Mouse (Mus musculus) limb, embryonic 12.5 days (tissue): ENCODE measurements around the gene R3hdm4. TPM values are rescaled to one million over a fixed set of nuclear protein-coding genes. Genes with fewer than 3 reads are reported as not detected.

Source experiments
- ATAC-seq: fragments of 200-750 bp; cut with Nextera tagmentation; 2 replicates; pipeline ENCODE4 v1.8.0; 2017; ENCODE audit warnings: low read depth, moderate TSS enrichment; ENCODE audit not compliant: insufficient number of reproducible peaks, insufficient read depth, low FRiP score, low TSS enrichment
- H3K27ac ChIP-seq: fragments of 300-500 bp; sonication (generic); 2 replicates; pipeline ENCODE4 v1.5.1; 2016; ENCODE audit warnings: mild to moderate bottlenecking, moderate library complexity
- H3K27me3 ChIP-seq: fragments of 300-500 bp; sonication (generic); 2 replicates; pipeline ENCODE4 v1.6.1; 2016; ENCODE audit warnings: mild to moderate bottlenecking, moderate library complexity
- H3K36me3 ChIP-seq: fragments of 300-500 bp; sonication (generic); 2 replicates; pipeline ENCODE4 v1.6.1; 2016; ENCODE audit warnings: mild to moderate bottlenecking, moderate library complexity
- H3K4me1 ChIP-seq: fragments of 300-500 bp; sonication (generic); replicated peaks from 2 replicates; pipeline ENCODE4 v1.6.1; 2016
- H3K4me2 ChIP-seq: fragments of 300-500 bp; sonication (generic); 2 replicates; pipeline ENCODE4 v1.6.1; 2016; ENCODE audit warnings: mild to moderate bottlenecking, moderate library complexity
- H3K4me3 ChIP-seq: fragments of 300-500 bp; sonication (generic); replicated peaks from 2 replicates; pipeline ENCODE4 v1.5.1; 2016; ENCODE audit warnings: mild to moderate bottlenecking
- H3K9ac ChIP-seq: fragments of 300-500 bp; sonication (generic); replicated peaks from 2 replicates; pipeline ENCODE4 v1.6.1; 2016; ENCODE audit warnings: mild to moderate bottlenecking, moderate library complexity
- H3K9me3 ChIP-seq: fragments of 300-500 bp; sonication (generic); 2 replicates; pipeline ENCODE4 v1.6.1; 2016; ENCODE audit warnings: mild to moderate bottlenecking, moderate library complexity
- WGBS: fragments of 180-500 bp; shearing (Covaris S2); methylation state at CpG from one replicate; pipeline ENCODE4 v1.1.7; 2016; 5-methylcytosine and 5-hydroxymethylcytosine counted together
- polyA plus RNA-seq: library from polyadenylated mRNA; unstranded; fragments of >200 nt; fragmentation: Nextera tagmentation; extraction: Ambion mirVana; gene quantifications from 2 replicates; pipeline ENCODE4 v1.2.1, GENCODE M21; 2016

Gene R3hdm4
- polyA plus RNA-seq, 1 experiment from 2014 or later = 149 TPM

- Histone ChIP-seq H3K4me1 (peaks cover 40% of the 10 kb centered on the region), H3K4me3 (no peak overlapping the region), H3K27ac (no peak overlapping the region), H3K9me3 (no peaks in the 10 kb centered on the region), H3K9ac (no peak overlapping the region), H3K4me2 (no peak overlapping the region), H3K36me3 (no peaks in the 10 kb centered on the region), H3K27me3 (peaks cover 39% of the 10 kb centered on the region)
- WGBS = 36% methylated on average over 3 of the region's 3 CpGs
- no peak for ATAC-seq
These were observed 41.5 kb downstream of the R3hdm4 start for GRCm38 (mm10) chr10:79879527-79879926.

- Histone ChIP-seq H3K4me1 (peaks cover 40% of the 10 kb centered on the region), H3K9ac (no peak overlapping the region), H3K27ac (no peak overlapping the region), H3K4me3 (no peak overlapping the region), H3K4me2 (no peak overlapping the region), H3K27me3 (peaks cover 24% of the 10 kb centered on the region), H3K36me3 (no peaks in the 10 kb centered on the region), H3K9me3 (no peaks in the 10 kb centered on the region)
- WGBS = 59% methylated on average over 12 of the region's 12 CpGs
- ATAC-seq = no peak
These were observed 43.3 kb downstream of the R3hdm4 start for GRCm38 (mm10) chr10:79877757-79878156.

GRCm38 (mm10) chr10:79877174-79877573, 43.8 kb downstream of the R3hdm4 start:
- H3K4me3 ChIP-seq = no peak overlapping the region
- WGBS = 47% methylated on average over 1 of the region's 1 CpGs
- no peak overlapping the region for H3K27ac ChIP-seq
- H3K4me2 ChIP-seq = no peak overlapping the region
- H3K9ac ChIP-seq = no peak overlapping the region
- H3K9me3 ChIP-seq = no peaks in the 10 kb centered on the region
- H3K27me3 ChIP-seq = peaks cover 18% of the 10 kb centered on the region
- H3K4me1 ChIP-seq = peaks cover 40% of the 10 kb centered on the region
- H3K36me3 ChIP-seq = no peaks in the 10 kb centered on the region; the same call in 1 of the 2 replicates
- ATAC-seq = no peak

GRCm38 (mm10) chr10:79874290-79874862, 46.6 kb downstream of the R3hdm4 start, which contains the start of the genes Prtn3 and Plppr3:
Gene Prtn3 (plus strand): TSS chr10:79874476.
Gene Plppr3 (minus strand): TSS chr10:79874634.
- Histone ChIP-seq H3K9ac (peak within 1 kb of the TSS; percentile 94), H3K4me2 (peak within 1 kb of the TSS; percentile 67), H3K9me3 (no peaks in the 10 kb centered on the region), H3K27ac (peak within 1 kb of the TSS; percentile 90), H3K36me3 (peaks cover 25% of the 10 kb centered on the region), H3K27me3 (no peaks in the 10 kb centered on the region), H3K4me1 (peaks cover 25% of the 10 kb centered on the region), H3K4me3 (peak within 1 kb of the TSS; percentile 74)
- peak; percentile 82 for ATAC-seq
- under 1% methylated on average over 47 of the region's 57 CpGs for WGBS

GRCm38 (mm10) chr10:79873715-79874289, 47.2 kb downstream of the R3hdm4 start:
- H3K27me3 ChIP-seq = no peaks in the 10 kb centered on the region
- peaks cover 30% of the 10 kb centered on the region for H3K36me3 ChIP-seq
- no peak for ATAC-seq
- H3K4me3 ChIP-seq = peak overlapping the region; percentile 74
- H3K9ac ChIP-seq = peak overlapping the region; percentile 94
- H3K4me1 ChIP-seq = peaks cover 25% of the 10 kb centered on the region
- H3K27ac ChIP-seq = peak overlapping the region; percentile 90
- H3K9me3 ChIP-seq = no peaks in the 10 kb centered on the region
- 2% methylated on average over 26 of the region's 26 CpGs for WGBS
- peak overlapping the region; percentile 67 for H3K4me2 ChIP-seq

DNA sequence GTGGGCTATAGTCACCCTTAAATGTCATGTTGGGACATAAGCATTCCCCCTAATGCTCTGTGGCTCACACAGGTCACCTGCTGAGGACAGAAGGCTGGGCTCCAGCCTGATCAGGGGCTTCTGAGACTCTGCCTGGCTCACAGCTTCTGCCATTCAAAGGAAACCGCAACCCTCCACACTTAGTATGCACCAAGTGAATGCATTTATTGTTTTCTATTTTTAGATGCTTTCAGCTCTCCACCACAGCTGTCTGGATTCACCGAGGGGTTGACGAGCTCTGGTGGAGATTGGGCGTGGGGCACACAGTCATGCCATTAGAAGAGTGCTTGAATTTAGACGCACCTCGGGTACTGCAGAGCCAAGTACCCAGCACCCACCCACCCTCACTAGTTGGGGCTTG, 47.7 kb downstream of the R3hdm4 start:
- H3K27me3 ChIP-seq = no peaks in the 10 kb centered on the region
- peak overlapping the region; percentile 94 for H3K9ac ChIP-seq
- WGBS = 11% methylated on average over 6 of the region's 6 CpGs
- ATAC-seq = no peak
- peak overlapping the region; percentile 90; the same call in 1 of the 2 replicates for H3K27ac ChIP-seq
- no peaks in the 10 kb centered on the region for H3K9me3 ChIP-seq
- peak overlapping the region; percentile 67 for H3K4me2 ChIP-seq
- peaks cover 33% of the 10 kb centered on the region for H3K36me3 ChIP-seq
- H3K4me1 ChIP-seq = peaks cover 25% of the 10 kb centered on the region
- H3K4me3 ChIP-seq = peak overlapping the region; percentile 74

DNA sequence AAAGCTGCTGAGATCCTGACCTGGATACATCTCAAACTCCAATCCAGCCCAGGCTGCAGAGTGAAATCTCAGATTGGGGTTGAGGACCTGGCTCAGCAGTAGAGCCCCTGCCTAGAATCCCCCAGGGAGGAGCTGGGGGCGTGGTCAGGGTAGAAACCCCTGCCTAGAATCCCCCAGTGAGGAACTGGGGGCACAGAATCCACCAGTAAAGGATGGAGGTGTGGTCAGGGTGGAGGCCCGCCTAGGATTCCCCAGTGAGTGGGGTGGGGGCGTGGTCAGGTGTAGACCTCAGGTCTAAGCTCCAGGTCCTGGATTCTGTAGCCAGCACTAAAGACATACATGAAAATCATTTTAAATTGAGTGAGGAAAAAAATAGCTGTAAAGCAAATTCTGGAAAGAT, 48.1 kb downstream of the R3hdm4 start:
- Histone ChIP-seq H3K36me3 (peaks cover 35% of the 10 kb centered on the region), H3K9ac (peak overlapping the region; percentile 94), H3K4me1 (peaks cover 25% of the 10 kb centered on the region), H3K4me3 (peak overlapping the region; percentile 74), H3K27me3 (no peaks in the 10 kb centered on the region), H3K9me3 (no peaks in the 10 kb centered on the region), H3K27ac (no peak overlapping the region), H3K4me2 (peak overlapping the region; percentile 67)
- ATAC-seq = no peak
- WGBS = 44% methylated on average over 3 of the region's 3 CpGs

- Histone ChIP-seq H3K9me3 (no peaks in the 10 kb centered on the region), H3K4me2 (peak overlapping the region; percentile 8; the same call in 1 of the 2 replicates), H3K9ac (no peak overlapping the region), H3K27ac (no peak overlapping the region), H3K4me3 (no peak overlapping the region), H3K36me3 (peaks cover 43% of the 10 kb centered on the region), H3K27me3 (no peaks in the 10 kb centered on the region), H3K4me1 (peaks cover 32% of the 10 kb centered on the region)
- no peak for ATAC-seq
- WGBS = 93% methylated on average over 8 of the region's 8 CpGs
These were observed 49.2 kb downstream of the R3hdm4 start for GRCm38 (mm10) chr10:79871845-79872244.

DNA sequence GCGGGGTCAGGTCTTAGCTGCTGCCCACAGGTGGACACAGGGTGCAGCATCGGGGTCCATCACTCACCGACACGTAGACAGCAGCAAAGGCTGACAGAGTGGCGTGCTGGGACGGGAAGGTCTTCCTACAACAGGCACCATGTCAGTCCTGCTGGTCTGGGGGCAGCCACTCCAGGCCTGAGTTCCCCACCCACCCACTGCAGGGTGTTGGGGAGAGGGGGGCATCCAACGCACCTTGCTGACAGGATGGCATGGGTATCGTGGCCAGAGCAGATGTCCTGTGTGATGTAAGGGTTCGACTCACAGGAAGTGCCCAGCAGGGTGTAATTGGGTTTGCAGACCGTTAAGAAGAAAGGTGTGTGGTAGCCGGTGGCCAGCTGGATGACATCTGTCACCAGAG, 54.4 kb downstream of the R3hdm4 start:
- no peak for ATAC-seq
- 65% methylated on average over 11 of the region's 11 CpGs for WGBS
- no peak overlapping the region for H3K9ac ChIP-seq
- H3K27ac ChIP-seq = no peak overlapping the region
- no peak overlapping the region for H3K4me2 ChIP-seq
- H3K36me3 ChIP-seq = peaks cover 90% of the 10 kb centered on the region
- peaks cover 23% of the 10 kb centered on the region for H3K4me1 ChIP-seq
- H3K27me3 ChIP-seq = no peaks in the 10 kb centered on the region
- H3K9me3 ChIP-seq = no peaks in the 10 kb centered on the region
- H3K4me3 ChIP-seq = no peak overlapping the region

GRCm38 (mm10) chr10:79865801-79866295, 55.2 kb downstream of the R3hdm4 start:
- 73% methylated on average over 19 of the region's 19 CpGs for WGBS
- Histone ChIP-seq H3K9me3 (no peaks in the 10 kb centered on the region), H3K27ac (0 out of 2 replicates have a peak overlapping the region, but pooled peaks have one; percentile 56), H3K27me3 (no peaks in the 10 kb centered on the region), H3K36me3 (peaks cover 90% of the 10 kb centered on the region), H3K4me1 (peaks cover 25% of the 10 kb centered on the region), H3K4me3 (no peak overlapping the region), H3K9ac (no peak overlapping the region), H3K4me2 (no peak overlapping the region)
- ATAC-seq = no peak

DNA sequence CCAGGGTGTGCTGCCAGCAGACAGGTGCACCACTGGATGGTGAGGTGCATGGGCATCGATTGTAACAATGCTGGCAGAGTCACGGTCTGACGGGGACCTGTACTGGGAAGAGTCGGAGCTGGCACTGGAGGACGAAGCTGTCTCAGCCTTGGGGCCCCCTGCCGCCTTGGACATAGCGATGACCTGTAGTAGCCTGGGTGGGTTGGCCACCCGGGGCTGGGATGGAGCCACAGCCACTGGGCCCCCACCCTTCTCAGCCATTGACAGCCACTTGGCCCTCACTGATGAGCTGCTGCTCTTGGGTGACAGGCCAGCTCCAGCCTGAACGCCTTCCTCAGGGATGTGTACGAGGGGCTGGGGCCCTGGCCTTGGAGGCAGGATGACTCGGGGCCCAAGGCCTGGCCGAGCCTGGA, 55.8 kb downstream of the R3hdm4 start:
- peaks cover 93% of the 10 kb centered on the region for H3K36me3 ChIP-seq
- peak overlapping the region; percentile 56; the same call in 1 of the 2 replicates for H3K27ac ChIP-seq
- WGBS = 64% methylated on average over 12 of the region's 12 CpGs
- H3K9ac ChIP-seq = no peak overlapping the region
- ATAC-seq = peak; percentile 13; the same call in 1 of the 2 replicates
- peaks cover 31% of the 10 kb centered on the region for H3K4me1 ChIP-seq
- H3K4me2 ChIP-seq = no peak overlapping the region
- no peaks in the 10 kb centered on the region for H3K9me3 ChIP-seq
- H3K27me3 ChIP-seq = no peaks in the 10 kb centered on the region
- no peak overlapping the region for H3K4me3 ChIP-seq
